Mouse (Mus musculus) kidney, postnatal 0 days (tissue): ENCODE measurements around the gene Dnah7b. TPM values are rescaled to one million over a fixed set of nuclear protein-coding genes. Genes with fewer than 3 reads are reported as not detected.
"Not testable (repeated sequence)": the region's sequence is repeated elsewhere in the genome, so short reads cannot be mapped to it uniquely, and the experiment has no call there.

Experiments
- ATAC-seq: fragments of 200-750 bp; cut with Nextera tagmentation; replicated peaks from 2 replicates; pipeline ENCODE4 v1.8.0; 2017; ENCODE audit warnings: low read depth, moderate number of reproducible peaks, moderate TSS enrichment, moderate library complexity; ENCODE audit not compliant: low FRiP score
- DNase-seq: peaks from one replicate; pipeline ENCODE4 v3.0.0-alpha.2; 2016; ENCODE audit warnings: low spot score
- H3K27ac ChIP-seq: fragments of 300-500 bp; sonication (generic); 2 replicates; pipeline ENCODE4 v1.5.1; 2014; ENCODE audit warnings: mild to moderate bottlenecking
- H3K27me3 ChIP-seq: fragments of 300-500 bp; sonication (generic); 2 replicates; pipeline ENCODE4 v1.6.1; 2014; ENCODE audit warnings: low read length, mixed read lengths; ENCODE audit not compliant: insufficient read depth
- H3K36me3 ChIP-seq: fragments of 300-500 bp; sonication (generic); 2 replicates; pipeline ENCODE4 v1.6.1; 2014; ENCODE audit warnings: low read length, mixed read lengths; ENCODE audit not compliant: insufficient read depth
- H3K4me1 ChIP-seq: fragments of 300-500 bp; sonication (generic); replicated peaks from 2 replicates; pipeline ENCODE4 v1.6.1; 2014; ENCODE audit warnings: antibody characterized with exemption, low read length, mixed read lengths; ENCODE audit not compliant: insufficient read depth
- H3K4me2 ChIP-seq: fragments of 300-500 bp; sonication (generic); 2 replicates; pipeline ENCODE4 v1.6.1; 2014; ENCODE audit warnings: mild to moderate bottlenecking, low read length, moderate library complexity, mixed read lengths
- H3K4me3 ChIP-seq: fragments of 300-500 bp; sonication (generic); replicated peaks from 2 replicates; pipeline ENCODE4 v1.5.1; 2014; ENCODE audit warnings: low read depth, low read length
- H3K9ac ChIP-seq: fragments of 300-500 bp; sonication (generic); 2 replicates; pipeline ENCODE4 v1.6.1; 2014; ENCODE audit warnings: low read depth, low read length
- H3K9me3 ChIP-seq: fragments of 300-500 bp; sonication (generic); replicated peaks from 2 replicates; pipeline ENCODE4 v1.6.1; 2016; ENCODE audit warnings: low read length, inconsistent platforms, mixed read lengths
- CTCF ChIP-seq: IDR thresholded peaks from 2 replicates; pipeline ENCODE4 v1.5.1; 2016; ENCODE audit warnings: antibody characterized with exemption, low read depth, mild to moderate bottlenecking, moderate library complexity
- WGBS: fragments of 180-500 bp; shearing (Covaris S2); extraction: QIAGEN DNeasy Blood & Tissue Kit; methylation state at CpG from one replicate; pipeline ENCODE4 v1.1.7; 2014; 5-methylcytosine and 5-hydroxymethylcytosine counted together
- polyA plus RNA-seq: library from polyadenylated mRNA; unstranded; fragments of >200 nt; fragmentation: Nextera tagmentation; extraction: Ambion mirVana; gene quantifications from 2 replicates; pipeline ENCODE4 v1.2.1, GENCODE M21; 2015

Gene Dnah7b
- polyA plus RNA-seq, 1 experiment from 2014 or later, result 1.4 TPM

- 75% methylated on average over 2 of the region's 2 CpGs for WGBS
- not testable (repeated sequence) for H3K27me3 ChIP-seq, H3K27ac ChIP-seq, H3K36me3 ChIP-seq, H3K9me3 ChIP-seq, H3K4me3 ChIP-seq, H3K9ac ChIP-seq, H3K4me2 ChIP-seq, DNase-seq, H3K4me1 ChIP-seq, ATAC-seq
These were observed 202.7 kb downstream of the Dnah7b start for GRCm38 (mm10) chr1:46268841-46269240.

GRCm38 (mm10) chr1:46271927-46272326 is 205.8 kb downstream of the Dnah7b start:
- TF ChIP-seq CTCF, result no peak
- DNase-seq, result no peak
- no peak for ATAC-seq
- WGBS, result 82% methylated on average over 12 of the region's 12 CpGs
- no peak overlapping the region for H3K4me3 ChIP-seq
- H3K9ac ChIP-seq, result no peak overlapping the region
- H3K4me1 ChIP-seq, result no peaks in the 10 kb centered on the region
- H3K9me3 ChIP-seq, result no peaks in the 10 kb centered on the region
- H3K4me2 ChIP-seq, result no peak overlapping the region
- no peaks in the 10 kb centered on the region for H3K36me3 ChIP-seq
- no peaks in the 10 kb centered on the region for H3K27me3 ChIP-seq
- no peak overlapping the region for H3K27ac ChIP-seq

GRCm38 (mm10) chr1:46278057-46278910 is 212.2 kb downstream of the Dnah7b start:
- not testable (repeated sequence) for H3K27ac ChIP-seq, H3K4me2 ChIP-seq, H3K27me3 ChIP-seq, H3K4me1 ChIP-seq, DNase-seq, H3K4me3 ChIP-seq, H3K9me3 ChIP-seq, H3K9ac ChIP-seq, ATAC-seq, H3K36me3 ChIP-seq
- 77% methylated on average over 2 of the region's 2 CpGs for WGBS

GRCm38 (mm10) chr1:46278911-46279565 is 212.9 kb downstream of the Dnah7b start:
- not testable (repeated sequence) for H3K9me3 ChIP-seq, H3K4me1 ChIP-seq, H3K27me3 ChIP-seq, ATAC-seq, H3K4me2 ChIP-seq, H3K27ac ChIP-seq, H3K9ac ChIP-seq, H3K36me3 ChIP-seq, H3K4me3 ChIP-seq, DNase-seq
- 78% methylated on average over 1 of the region's 1 CpGs for WGBS

GRCm38 (mm10) chr1:46294451-46294850 is 228.3 kb downstream of the Dnah7b start:
- H3K36me3 ChIP-seq, H3K9ac ChIP-seq, ATAC-seq, DNase-seq, H3K4me1 ChIP-seq, H3K9me3 ChIP-seq, H3K27me3 ChIP-seq, H3K4me2 ChIP-seq, H3K4me3 ChIP-seq, H3K27ac ChIP-seq: not testable (repeated sequence)
- WGBS, result 64% methylated on average over 2 of the region's 2 CpGs

GRCm38 (mm10) chr1:46325942-46326341 is 259.8 kb downstream of the Dnah7b start:
- H3K27me3 ChIP-seq, H3K27ac ChIP-seq, ATAC-seq, H3K9me3 ChIP-seq, H3K9ac ChIP-seq, H3K4me1 ChIP-seq, H3K4me2 ChIP-seq, H3K36me3 ChIP-seq, H3K4me3 ChIP-seq, DNase-seq: not testable (repeated sequence)

GRCm38 (mm10) chr1:46345301-46345700 is 279.2 kb downstream of the Dnah7b start:
- 86% methylated on average over 3 of the region's 3 CpGs for WGBS
- not testable (repeated sequence) for H3K27me3 ChIP-seq, H3K4me2 ChIP-seq, H3K9me3 ChIP-seq, H3K9ac ChIP-seq, H3K27ac ChIP-seq, DNase-seq, H3K4me3 ChIP-seq, ATAC-seq, H3K36me3 ChIP-seq, H3K4me1 ChIP-seq

GRCm38 (mm10) chr1:46380641-46381040 is 314.5 kb downstream of the Dnah7b start:
- not testable (repeated sequence) for DNase-seq, H3K27ac ChIP-seq, H3K9ac ChIP-seq, H3K4me3 ChIP-seq, H3K4me2 ChIP-seq, ATAC-seq, H3K27me3 ChIP-seq, H3K4me1 ChIP-seq, H3K9me3 ChIP-seq, H3K36me3 ChIP-seq
- WGBS, result 89% methylated on average over 3 of the region's 3 CpGs

GRCm38 (mm10) chr1:46394681-46395297 is 328.7 kb downstream of the Dnah7b start:
- H3K4me3 ChIP-seq, H3K9ac ChIP-seq, H3K27me3 ChIP-seq, H3K9me3 ChIP-seq, H3K4me2 ChIP-seq, ATAC-seq, H3K36me3 ChIP-seq, H3K27ac ChIP-seq, H3K4me1 ChIP-seq: not testable (repeated sequence)
- peak; percentile 61 for DNase-seq
- WGBS, result 63% methylated on average over 3 of the region's 4 CpGs
